Mouse (Mus musculus) mouse embryonic stem cell (cell line): ENCODE results near the gene Myh3.

ENCODE experiments used
- in situ Hi-C, 2 experiments: fragments of 300-500 bp; cut with MboI; formaldehyde crosslinking; loops; 1 replicate in 1 of 2; 3 replicates in 1 of 2; pipeline ENCODE4 v1.14.3; 2019 to 2020; ENCODE audit warnings: low sequenced_read_pairs in 2 of 2, low pct_unique_long_range_greater_than_20kb in 1 of 2, mixed read lengths in 1 of 2; ENCODE audit not compliant: unreplicated experiment in 1 of 2

The Myh3 gene

GRCm38 (mm10) chr11:67150237-67150636 lies 72.1 kb downstream of the Myh3 start:
- in situ Hi-C loops = no loop called here

DNA sequence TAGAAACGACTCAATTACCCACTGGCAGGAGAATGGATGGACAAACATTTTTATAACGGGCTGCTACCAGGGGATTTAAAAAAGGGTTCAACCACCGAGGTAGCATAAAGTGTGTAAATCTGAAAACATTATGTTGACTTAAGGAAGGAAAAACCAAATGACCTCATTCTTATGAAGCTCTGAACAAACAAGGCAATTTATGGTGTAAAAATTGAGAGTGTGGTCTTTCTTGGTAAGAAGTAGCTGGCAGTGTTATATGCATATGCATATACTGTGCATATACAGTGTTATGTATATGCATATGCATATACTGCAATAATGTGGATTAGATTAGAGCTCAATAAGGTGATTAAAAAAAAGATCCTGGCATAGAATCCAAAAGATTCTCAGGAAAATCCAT lies 73.1 kb downstream of the Myh3 start:
- in situ Hi-C loops = no loop called here
